Mouse (Mus musculus): ENCODE data around the gene Dpp10. TPM values are rescaled to one million over a fixed set of nuclear protein-coding genes. Genes with fewer than 3 reads are reported as not detected.

Gene Dpp10
- polyA plus RNA-seq, 1 experiment from 2014 or later: 0.04 TPM

- no peak overlapping the region for H3K4me3 ChIP-seq
- DNase-seq (ENCODE audit: low spot score): peak; percentile 14
- 36% methylated on average over 3 of the region's 3 CpGs for WGBS
- no peaks in the 10 kb centered on the region for H3K27me3 ChIP-seq (ENCODE audit: low read depth, poor library complexity, severe bottlenecking)
- H3K27ac ChIP-seq (replicated peaks): no peak overlapping the region
- no peaks in the 10 kb centered on the region for H3K4me1 ChIP-seq
- H3K9me3 ChIP-seq (replicated peaks): no peaks in the 10 kb centered on the region
- no peaks in the 10 kb centered on the region for H3K36me3 ChIP-seq
Observed at GRCm38 (mm10) chr1:123974621-123975020, 70.7 kb downstream of the Dpp10 start.

DNA sequence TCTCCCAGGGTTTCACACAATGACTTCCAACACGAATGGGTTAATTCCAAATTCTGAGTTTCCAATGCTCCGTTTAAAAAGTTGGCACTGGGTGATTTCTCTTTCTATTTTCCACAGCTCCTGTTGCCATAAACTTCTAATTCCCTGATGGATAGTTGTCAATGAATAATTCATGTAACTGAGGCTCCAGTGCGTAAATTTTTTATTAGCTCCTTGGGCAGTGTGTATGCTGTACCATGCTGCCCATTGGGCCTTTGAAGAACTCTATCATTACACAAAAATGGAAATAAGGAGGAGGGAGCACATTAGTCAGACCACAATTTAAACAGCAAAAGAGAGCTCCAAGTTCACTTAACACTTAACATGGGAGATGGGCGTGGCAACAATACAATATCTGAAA lies 99.2 kb downstream of the Dpp10 start:
- H3K27me3 ChIP-seq (ENCODE audit: low read depth, poor library complexity, severe bottlenecking): no peaks in the 10 kb centered on the region
- no peaks in the 10 kb centered on the region for H3K4me1 ChIP-seq
- no peaks in the 10 kb centered on the region for H3K9me3 ChIP-seq (replicated peaks)
- 83% methylated on average over 4 of the region's 4 CpGs for WGBS
- no peak for DNase-seq (ENCODE audit: low spot score)
- H3K4me3 ChIP-seq: no peak overlapping the region
- no peak overlapping the region for H3K27ac ChIP-seq (replicated peaks)
- no peaks in the 10 kb centered on the region for H3K36me3 ChIP-seq

DNA sequence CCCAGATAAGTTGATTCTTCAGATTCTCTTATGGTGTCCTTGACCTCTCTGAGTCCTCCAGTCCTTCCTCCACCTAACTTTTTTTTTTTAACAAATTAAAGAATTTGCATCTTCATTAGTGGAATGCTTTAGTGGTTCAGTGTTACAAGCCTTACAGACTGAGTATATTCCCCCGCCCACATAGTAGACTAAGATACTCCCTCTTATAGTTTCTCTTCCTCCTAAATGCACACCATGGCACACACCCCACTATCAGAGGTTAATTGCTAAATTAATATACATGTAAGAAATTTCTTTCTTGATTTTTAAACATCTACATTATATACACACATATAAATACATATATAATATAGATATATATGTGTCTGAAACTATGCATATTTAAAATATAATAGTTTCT lies 104.5 kb downstream of the Dpp10 start:
- no peaks in the 10 kb centered on the region for H3K27me3 ChIP-seq (ENCODE audit: low read depth, poor library complexity, severe bottlenecking)
- H3K4me1 ChIP-seq: no peaks in the 10 kb centered on the region
- 89% methylated on average over 1 of the region's 1 CpGs for WGBS
- H3K36me3 ChIP-seq: no peaks in the 10 kb centered on the region
- no peak overlapping the region for H3K4me3 ChIP-seq
- H3K9me3 ChIP-seq (replicated peaks): no peaks in the 10 kb centered on the region
- no peak for DNase-seq (ENCODE audit: low spot score)
- H3K27ac ChIP-seq (replicated peaks): no peak overlapping the region

DNA sequence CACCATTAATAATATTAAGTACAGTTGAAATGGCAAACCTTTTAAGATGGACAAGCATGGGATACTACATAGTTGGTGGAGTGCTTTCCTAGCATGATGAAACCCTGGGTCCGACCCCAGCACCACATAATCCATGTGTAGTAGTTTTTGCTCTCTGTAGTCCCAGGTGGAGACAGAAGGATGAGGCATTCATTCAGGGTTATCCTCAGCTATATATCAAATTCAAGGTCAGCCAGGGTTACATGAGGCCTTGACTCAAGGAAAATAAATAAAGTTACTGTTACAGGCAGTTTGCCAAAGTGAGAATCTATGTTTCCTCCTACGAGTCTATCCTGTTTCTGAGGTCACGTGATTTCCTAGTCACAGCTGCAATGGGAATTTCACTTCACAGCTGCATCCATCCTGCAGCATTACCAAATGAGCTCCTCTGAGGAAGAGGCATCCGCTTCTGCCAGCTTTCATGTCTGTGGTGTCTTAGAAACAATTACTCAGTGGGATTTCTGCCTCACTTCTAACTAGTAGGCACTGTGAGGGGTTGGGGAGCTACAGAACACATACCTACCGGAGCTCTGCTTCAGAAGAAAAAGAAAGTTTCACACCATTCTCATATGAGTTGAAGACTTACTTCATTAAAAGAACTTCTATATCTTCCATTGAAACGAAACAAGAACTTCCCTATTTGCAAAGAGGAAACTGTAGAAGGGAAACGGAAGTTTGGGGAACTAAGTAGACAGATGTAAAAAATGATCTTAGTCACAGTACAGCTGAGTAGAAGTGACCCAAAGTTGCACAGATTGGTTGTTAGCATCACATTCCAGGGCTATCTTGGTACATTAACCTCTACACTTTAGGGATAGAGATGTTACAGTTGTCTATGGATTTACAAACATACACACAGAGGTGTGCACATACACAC lies 111.3 kb downstream of the Dpp10 start:
- no peak for DNase-seq (ENCODE audit: low spot score)
- no peaks in the 10 kb centered on the region for H3K36me3 ChIP-seq
- H3K9me3 ChIP-seq (replicated peaks): no peaks in the 10 kb centered on the region
- no peak overlapping the region for H3K4me3 ChIP-seq
- no peaks in the 10 kb centered on the region for H3K27me3 ChIP-seq (ENCODE audit: low read depth, poor library complexity, severe bottlenecking)
- WGBS: 83% methylated on average over 7 of the region's 7 CpGs
- H3K27ac ChIP-seq (replicated peaks): no peak overlapping the region
- no peaks in the 10 kb centered on the region for H3K4me1 ChIP-seq

GRCm38 (mm10) chr1:123928003-123928370 lies 117.4 kb downstream of the Dpp10 start:
- H3K27ac ChIP-seq (replicated peaks): no peak overlapping the region
- no peak for DNase-seq (ENCODE audit: low spot score)
- peaks cover 8% of the 10 kb centered on the region; the same call in 1 of the 2 replicates for H3K4me1 ChIP-seq
- no peak overlapping the region for H3K4me3 ChIP-seq
- H3K27me3 ChIP-seq (ENCODE audit: low read depth, poor library complexity, severe bottlenecking): no peaks in the 10 kb centered on the region
- no peaks in the 10 kb centered on the region for H3K9me3 ChIP-seq (replicated peaks)
- no peaks in the 10 kb centered on the region for H3K36me3 ChIP-seq
- 76% methylated on average over 3 of the region's 3 CpGs for WGBS

GRCm38 (mm10) chr1:123927278-123928002 lies 117.9 kb downstream of the Dpp10 start:
- no peaks in the 10 kb centered on the region for H3K36me3 ChIP-seq
- DNase-seq (ENCODE audit: low spot score): no peak
- H3K27me3 ChIP-seq (ENCODE audit: low read depth, poor library complexity, severe bottlenecking): no peaks in the 10 kb centered on the region
- no peaks in the 10 kb centered on the region for H3K9me3 ChIP-seq (replicated peaks)
- no peak overlapping the region for H3K27ac ChIP-seq (replicated peaks)
- H3K4me3 ChIP-seq: no peak overlapping the region
- peaks cover 8% of the 10 kb centered on the region; the same call in 1 of the 2 replicates for H3K4me1 ChIP-seq

- Histone ChIP-seq H3K27me3 (ENCODE audit: low read depth, poor library complexity, severe bottlenecking) (no peaks in the 10 kb centered on the region), H3K4me3 (no peak overlapping the region)
Observed at GRCm38 (mm10) chr1:123924905-123925304, 120.5 kb downstream of the Dpp10 start.

GRCm38 (mm10) chr1:123923907-123924306 lies 121.5 kb downstream of the Dpp10 start:
- Histone ChIP-seq H3K4me3 (no peak overlapping the region), H3K36me3 (no peaks in the 10 kb centered on the region), H3K27me3 (ENCODE audit: low read depth, poor library complexity, severe bottlenecking) (no peaks in the 10 kb centered on the region), H3K9me3 (replicated peaks) (no peaks in the 10 kb centered on the region), H3K27ac (replicated peaks) (no peak overlapping the region), H3K4me1 (peaks cover 8% of the 10 kb centered on the region; the same call in 1 of the 2 replicates)
- DNase-seq (ENCODE audit: low spot score): no peak
- WGBS: 86% methylated on average over 2 of the region's 2 CpGs

More at GRCm38 (mm10) chr1:123924905-123925304, 120.5 kb downstream of the Dpp10 start:
- Histone ChIP-seq H3K36me3 (no peaks in the 10 kb centered on the region), H3K4me1 (peaks cover 8% of the 10 kb centered on the region; the same call in 1 of the 2 replicates), H3K9me3 (replicated peaks) (no peaks in the 10 kb centered on the region), H3K27ac (replicated peaks) (no peak overlapping the region)
- no peak for DNase-seq (ENCODE audit: low spot score)
- 76% methylated on average over 1 of the region's 1 CpGs for WGBS

DNA sequence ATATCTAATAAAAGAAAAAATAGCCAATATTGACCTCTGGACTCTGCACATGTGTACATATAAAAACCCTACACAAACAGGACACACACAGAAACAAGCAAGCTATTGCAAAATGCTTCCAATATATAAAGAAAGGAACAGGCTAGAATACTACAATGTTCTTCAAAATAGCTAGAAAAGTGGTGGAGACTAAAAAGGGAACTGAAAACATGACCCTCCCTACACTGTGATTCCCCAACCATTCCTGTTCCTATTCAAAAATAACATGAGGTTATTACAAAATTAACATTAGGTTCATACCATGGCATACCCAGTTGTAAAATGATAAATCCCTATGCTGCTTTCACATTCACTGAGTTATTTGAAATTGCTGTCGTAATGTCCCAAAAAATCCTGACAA lies 125.8 kb downstream of the Dpp10 start:
- no peak for DNase-seq (ENCODE audit: low spot score)
- H3K9me3 ChIP-seq (replicated peaks): no peaks in the 10 kb centered on the region

DNA sequence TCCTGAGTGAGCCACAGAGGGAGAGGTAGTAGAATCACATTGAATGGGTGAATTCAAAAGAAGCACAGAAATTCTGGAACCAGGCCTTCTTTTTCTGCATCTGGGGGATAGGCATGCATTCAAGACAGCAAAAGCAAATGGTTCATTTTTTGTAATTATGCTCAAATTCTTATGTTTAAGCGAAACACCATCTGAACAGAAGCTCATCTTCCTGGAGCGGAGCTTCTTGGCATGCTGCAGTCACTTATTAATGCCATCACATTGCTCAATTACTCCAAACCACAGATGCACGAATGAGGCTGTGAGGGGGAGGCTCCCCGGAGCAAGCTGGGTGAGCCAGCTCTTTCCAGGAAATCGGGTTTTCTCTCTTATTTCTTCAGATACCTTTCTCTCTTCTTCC lies 142.7 kb downstream of the Dpp10 start:
- H3K4me3 ChIP-seq: no peak overlapping the region
- 89% methylated on average over 5 of the region's 5 CpGs for WGBS
- H3K9me3 ChIP-seq (replicated peaks): no peaks in the 10 kb centered on the region
- no peaks in the 10 kb centered on the region for H3K36me3 ChIP-seq
- no peaks in the 10 kb centered on the region for H3K4me1 ChIP-seq
- no peak overlapping the region for H3K27ac ChIP-seq (replicated peaks)
- H3K27me3 ChIP-seq (ENCODE audit: low read depth, poor library complexity, severe bottlenecking): no peaks in the 10 kb centered on the region
- no peak for DNase-seq (ENCODE audit: low spot score)

More for the DNA sequence above, 125.8 kb downstream of the Dpp10 start:
- no peak overlapping the region for H3K4me3 ChIP-seq
- no peak overlapping the region for H3K27ac ChIP-seq (replicated peaks)
- H3K27me3 ChIP-seq (ENCODE audit: low read depth, poor library complexity, severe bottlenecking): no peaks in the 10 kb centered on the region
- H3K4me1 ChIP-seq: no peaks in the 10 kb centered on the region
- WGBS: 94% methylated on average over 1 of the region's 1 CpGs
- H3K36me3 ChIP-seq: no peaks in the 10 kb centered on the region

DNA sequence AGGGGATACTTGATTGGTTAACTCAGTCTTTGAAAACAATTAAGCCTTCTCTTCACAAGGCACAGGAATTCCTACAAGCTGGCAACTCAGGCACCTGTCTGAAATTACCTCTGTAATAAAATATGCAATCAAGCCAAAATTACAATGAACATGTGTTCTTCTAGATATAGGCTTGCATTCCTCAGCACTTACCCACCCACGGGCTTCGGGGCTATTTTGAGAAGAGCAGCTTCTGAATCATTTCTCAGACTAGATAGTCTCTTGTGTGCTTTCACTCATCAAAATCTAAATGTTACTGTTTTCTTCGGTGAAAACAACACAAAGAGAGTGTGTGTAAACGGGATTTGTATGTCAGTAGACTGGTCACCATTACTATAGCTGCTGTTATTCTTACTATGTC lies 144.1 kb downstream of the Dpp10 start:
- 86% methylated on average over 4 of the region's 4 CpGs for WGBS
- H3K27me3 ChIP-seq (ENCODE audit: low read depth, poor library complexity, severe bottlenecking): no peaks in the 10 kb centered on the region
- no peak for DNase-seq (ENCODE audit: low spot score)
- no peak overlapping the region for H3K27ac ChIP-seq (replicated peaks)
- H3K4me1 ChIP-seq: no peaks in the 10 kb centered on the region
- H3K36me3 ChIP-seq: no peaks in the 10 kb centered on the region
- H3K4me3 ChIP-seq: no peak overlapping the region
- no peaks in the 10 kb centered on the region for H3K9me3 ChIP-seq (replicated peaks)

- Histone ChIP-seq H3K27me3 (ENCODE audit: low read depth, poor library complexity, severe bottlenecking) (no peaks in the 10 kb centered on the region), H3K4me3 (no peak overlapping the region), H3K4me1 (no peaks in the 10 kb centered on the region), H3K27ac (replicated peaks) (no peak overlapping the region), H3K9me3 (replicated peaks) (no peaks in the 10 kb centered on the region), H3K36me3 (no peaks in the 10 kb centered on the region)
- DNase-seq (ENCODE audit: low spot score): no peak
- WGBS: 85% methylated on average over 1 of the region's 1 CpGs
Observed at GRCm38 (mm10) chr1:123887243-123887642, 158.1 kb downstream of the Dpp10 start.

DNA sequence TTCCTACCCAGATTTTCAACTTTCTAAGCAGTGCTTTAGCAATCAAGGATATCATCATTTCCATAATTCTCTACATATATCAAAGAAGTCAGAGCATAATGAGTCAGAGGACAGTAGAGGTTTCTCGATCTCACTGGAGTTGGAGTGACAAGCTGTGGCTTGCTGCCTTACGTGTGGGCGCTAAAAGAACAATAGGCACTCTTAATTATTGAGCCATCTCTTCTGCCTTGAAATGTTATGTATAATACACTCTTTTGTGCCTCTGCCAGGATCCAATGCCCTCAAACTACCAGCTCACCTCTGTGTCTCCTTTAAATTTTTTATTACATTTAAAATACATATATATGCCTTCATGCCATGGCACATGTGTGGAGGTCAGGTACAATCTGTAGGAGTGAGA lies 198.5 kb downstream of the Dpp10 start:
- no peaks in the 10 kb centered on the region for H3K36me3 ChIP-seq
- no peak overlapping the region for H3K27ac ChIP-seq (replicated peaks)
- no peaks in the 10 kb centered on the region for H3K4me1 ChIP-seq
- H3K9me3 ChIP-seq (replicated peaks): no peaks in the 10 kb centered on the region
- no peak overlapping the region for H3K4me3 ChIP-seq
- no peak for DNase-seq (ENCODE audit: low spot score)
- 92% methylated on average over 3 of the region's 3 CpGs for WGBS
- no peaks in the 10 kb centered on the region for H3K27me3 ChIP-seq (ENCODE audit: low read depth, poor library complexity, severe bottlenecking)

Measured in midbrain, embryonic 10.5 days (tissue).